Mouse (Mus musculus) kidney, postnatal 14 days (tissue): ENCODE results near the gene Trex1.

Source experiments
- DNase-seq: peaks from one replicate; pipeline ENCODE4 v3.0.0; 2022; ENCODE audit warnings: mixed read lengths

Trex1 gene

DNA sequence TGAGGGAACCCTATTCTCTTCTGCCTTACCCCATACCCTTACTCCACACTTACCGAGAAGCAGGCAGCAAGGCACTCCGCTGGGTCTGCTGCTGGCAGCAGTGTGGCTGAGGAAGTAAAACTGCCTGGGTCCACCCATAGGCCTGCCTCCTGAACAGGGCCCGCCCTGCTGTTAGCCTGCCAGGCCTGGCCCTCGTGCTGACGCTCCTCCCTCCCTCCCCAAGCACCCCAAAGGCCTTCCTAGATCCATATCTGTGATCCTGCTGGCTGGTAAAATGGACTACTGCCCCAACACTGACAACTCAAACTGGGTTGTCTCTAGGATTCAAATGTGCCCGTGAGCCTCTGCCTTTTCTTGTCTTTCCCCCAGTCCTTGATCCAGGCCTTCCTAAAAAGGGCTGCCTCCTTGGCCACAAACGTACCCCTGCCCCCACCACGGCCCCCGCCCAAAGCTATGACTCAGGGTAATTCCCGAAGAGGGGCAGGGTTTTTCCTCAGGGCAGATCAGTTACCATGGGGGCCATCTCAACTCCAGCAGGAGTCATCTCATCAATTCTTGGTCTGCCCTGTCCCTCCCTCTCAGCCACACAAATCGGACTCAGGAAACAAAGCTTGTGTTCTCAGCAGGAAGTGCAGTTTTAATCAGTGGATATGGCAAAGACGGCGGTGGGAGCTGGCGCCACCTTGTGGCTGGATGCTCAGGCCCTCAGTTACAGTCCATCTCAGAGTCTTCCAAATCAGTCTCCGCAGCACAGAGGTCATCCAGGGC lies at the start of gene Trex1:
Gene Trex1, minus strand, starts transcription at position 599 of the 768 bp plus-strand sequence.
- DNase-seq: peak; percentile 93

DNA sequence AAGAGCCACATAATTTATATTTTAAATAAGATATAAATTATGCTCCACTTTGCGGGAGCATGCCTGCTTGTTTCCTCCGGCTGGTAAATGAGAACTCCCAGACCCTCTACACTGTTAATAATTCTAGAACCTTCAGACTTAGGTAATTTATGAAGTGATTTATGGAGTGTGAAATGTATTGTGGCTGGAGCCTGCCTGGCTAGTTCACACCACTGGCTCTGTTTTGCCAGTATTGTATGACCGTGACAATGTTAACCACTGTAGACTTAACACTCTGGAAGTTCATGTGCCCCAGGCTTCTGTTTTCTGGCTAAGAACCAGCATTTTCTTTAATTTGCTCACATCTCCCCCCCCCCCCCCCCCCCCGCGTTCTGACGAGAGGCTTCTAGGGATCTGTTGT lies 47.8 kb upstream of the Trex1 start:
- DNase-seq: no peak

DNA sequence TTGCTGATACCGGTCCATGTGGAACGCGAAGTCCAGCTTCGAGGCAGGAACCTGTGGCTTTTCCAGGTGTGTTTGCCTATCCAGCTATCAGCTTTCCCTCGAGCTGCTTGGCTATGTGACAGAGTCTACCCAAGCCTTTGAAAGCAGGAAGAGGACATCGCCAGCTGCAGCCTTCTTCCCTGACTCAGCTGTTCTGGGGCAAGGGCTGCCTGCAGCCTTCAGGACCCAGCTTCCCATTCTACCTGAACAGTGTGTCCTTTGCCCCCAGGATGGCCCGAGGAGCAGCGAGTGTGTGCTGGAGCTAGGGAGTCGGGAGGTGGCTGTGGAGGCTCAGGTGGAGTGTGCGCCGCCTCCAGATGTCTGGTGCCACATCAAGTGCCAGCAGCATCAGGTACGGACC lies 46.1 kb upstream of the Trex1 start:
- no peak for DNase-seq

DNA sequence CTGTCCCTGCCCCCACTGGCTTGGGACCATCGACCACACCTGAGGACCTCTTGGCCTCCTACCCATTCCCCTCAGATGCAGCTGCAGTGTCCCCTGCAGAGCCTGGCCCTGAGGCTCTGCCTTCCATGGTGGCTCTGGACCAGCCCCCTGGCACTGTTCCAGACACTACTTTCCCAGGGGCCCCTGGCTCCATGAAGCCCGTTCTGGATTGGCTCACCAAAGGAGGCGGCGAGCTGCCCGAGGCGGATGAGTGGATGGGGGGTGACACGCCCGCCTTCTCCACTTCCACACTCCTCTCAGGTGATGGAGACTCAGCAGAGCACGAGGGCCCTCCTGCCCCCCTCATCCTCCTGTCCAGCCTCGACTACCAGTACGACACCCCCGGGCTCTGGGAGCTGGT lies 45.5 kb upstream of the Trex1 start:
- peak; percentile 43 for DNase-seq

DNA sequence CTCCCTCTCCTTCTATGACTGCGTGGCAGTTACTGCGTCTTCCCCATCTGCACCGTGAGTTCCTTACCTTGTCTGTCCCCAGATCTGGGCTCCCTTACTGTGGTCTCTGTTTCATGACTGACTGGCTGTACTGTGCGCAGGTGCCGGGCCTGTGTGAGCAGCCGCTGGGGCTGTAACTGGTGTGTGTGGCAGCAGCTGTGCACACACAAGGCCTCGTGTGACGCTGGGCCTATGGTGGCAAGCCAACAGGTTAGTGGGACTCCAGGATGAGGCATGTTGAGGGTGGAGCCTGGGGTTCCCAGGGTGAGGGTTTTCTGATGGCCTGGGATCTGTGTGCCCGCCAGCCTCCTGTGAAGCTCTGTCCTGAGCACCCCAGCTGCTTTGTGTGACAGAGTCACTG lies 44.5 kb upstream of the Trex1 start:
- no peak for DNase-seq

DNA sequence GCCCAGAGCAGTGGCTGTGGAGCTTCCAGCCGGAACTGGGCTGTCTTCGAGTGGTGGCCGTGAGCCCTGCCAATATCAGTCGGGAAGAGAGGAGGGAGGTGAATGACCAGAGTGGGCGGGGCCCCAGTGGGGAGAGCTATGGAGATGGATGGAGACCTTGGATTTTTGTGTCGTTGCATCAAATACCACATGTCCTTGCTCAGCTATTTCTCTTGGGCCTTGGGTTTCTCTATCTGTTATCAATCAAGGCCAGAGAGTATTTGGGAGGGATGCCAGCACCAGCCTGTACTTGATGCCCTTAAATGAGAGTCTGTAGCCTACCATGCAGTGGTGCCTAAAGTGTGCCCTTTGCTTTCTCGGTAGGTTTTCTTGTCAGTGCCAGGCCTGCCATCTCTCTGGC lies 43.7 kb upstream of the Trex1 start:
- no peak for DNase-seq

DNA sequence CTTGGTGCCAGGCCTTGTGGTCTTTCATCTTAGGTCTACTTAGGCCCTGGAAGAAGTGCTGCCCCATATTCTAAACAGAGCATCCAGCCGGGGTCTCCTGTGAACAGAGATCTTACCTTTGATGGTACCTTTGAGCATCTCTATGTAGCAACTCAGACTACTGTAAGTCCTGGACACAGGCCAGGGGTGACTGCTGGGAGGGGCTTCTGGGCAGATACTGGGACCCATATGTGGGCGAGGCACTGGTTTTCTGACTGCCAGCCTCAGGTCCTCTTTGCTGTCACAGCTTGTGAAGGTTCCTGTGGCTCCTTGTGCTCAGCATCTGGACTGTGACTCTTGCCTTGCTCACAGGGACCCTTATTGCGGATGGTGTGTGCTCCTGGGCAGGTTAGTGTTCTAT lies 43.0 kb upstream of the Trex1 start:
- DNase-seq: no peak

DNA sequence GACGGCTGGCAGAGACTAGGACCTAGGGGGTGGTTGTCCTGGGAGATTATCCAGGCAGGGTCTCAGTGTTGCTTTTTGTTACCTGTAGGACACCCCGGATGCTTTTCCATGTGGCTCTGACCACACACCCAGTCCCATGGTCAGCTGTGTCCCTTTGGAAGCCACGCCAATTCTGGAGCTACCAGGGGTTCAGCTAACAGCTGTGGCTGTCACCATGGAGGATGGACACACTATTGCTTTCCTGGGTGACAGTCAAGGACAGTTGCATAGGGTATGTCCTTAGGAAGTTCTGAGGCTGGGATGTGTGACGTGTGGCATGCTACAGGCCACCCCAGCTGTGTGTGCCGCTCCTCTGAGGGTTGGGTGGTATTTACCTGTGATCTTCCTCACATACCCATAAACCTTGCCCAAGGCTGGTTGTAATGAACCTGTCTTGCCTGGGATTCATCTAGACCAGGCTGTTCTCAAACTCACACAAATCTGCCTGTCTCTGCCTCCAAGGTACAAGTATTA lies 42.5 kb upstream of the Trex1 start:
- no peak for DNase-seq

DNA sequence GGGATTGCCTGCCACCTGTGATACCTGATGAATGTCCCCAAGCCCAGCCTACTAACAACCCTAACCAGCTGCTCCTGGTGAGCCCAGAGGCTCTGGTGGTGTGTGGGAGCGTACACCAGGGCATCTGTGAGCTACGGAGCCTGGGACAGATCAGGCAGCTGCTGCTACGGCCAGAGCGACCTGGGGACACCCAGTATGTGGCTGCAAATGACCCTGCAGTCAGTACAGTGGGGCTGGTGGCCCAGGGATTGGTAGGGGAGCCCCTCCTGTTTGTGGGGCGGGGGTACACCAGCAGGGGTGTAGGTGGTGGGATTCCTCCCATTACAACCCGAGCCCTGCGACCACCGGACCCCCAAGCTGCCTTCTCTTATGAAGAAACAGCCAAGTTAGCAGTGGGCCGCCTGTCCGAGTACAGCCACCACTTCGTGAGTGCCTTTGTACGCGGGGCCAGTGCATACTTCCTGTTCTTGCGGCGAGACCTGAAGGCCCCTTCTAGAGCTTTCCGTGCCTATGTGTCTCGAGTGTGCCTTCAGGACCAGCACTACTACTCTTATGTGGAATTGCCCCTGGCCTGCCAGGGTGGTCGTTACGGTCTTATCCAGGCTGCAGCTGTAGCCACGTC lies 40.9 kb upstream of the Trex1 start:
- DNase-seq: no peak

DNA sequence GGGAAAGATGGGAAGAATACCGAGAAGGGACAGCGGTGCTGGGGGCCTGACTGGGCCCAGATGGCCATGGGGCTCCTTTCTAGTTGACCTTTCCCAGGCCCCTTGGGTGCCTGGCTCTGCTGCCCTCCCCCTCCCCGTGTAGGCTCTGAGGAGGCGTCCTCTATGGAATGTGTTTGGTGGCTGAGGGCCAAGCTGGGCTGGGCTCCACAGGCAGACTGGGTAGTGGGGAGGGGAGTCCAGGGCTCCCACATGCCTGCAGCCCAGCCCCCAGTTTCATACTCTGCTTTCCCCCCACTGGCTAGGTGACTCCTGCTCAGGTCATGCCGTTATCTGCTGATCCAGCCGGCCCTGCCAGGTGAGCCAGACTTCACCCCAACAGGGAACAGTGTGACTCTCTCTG lies 39.4 kb upstream of the Trex1 start:
- DNase-seq: peak; percentile 90

DNA sequence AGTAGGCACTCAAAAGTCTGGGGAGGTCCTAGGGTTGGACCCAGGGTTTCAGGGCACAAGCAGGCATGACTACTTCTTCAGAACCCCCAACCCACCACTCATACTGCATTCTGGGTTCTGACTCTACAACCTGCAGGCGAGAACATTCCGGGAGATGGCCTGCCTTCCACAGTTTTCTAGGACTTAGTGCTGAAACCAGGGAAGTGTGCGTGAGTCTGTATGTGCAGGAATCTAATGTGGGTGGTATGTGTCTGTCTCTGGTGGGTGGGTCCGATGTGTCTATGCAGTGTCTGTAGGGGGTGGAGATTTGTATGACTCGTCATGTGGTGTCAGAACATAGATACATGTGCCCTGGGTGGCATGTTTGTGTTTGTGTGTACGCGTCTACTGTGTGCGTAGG lies 38.8 kb upstream of the Trex1 start:
- DNase-seq: no peak

DNA sequence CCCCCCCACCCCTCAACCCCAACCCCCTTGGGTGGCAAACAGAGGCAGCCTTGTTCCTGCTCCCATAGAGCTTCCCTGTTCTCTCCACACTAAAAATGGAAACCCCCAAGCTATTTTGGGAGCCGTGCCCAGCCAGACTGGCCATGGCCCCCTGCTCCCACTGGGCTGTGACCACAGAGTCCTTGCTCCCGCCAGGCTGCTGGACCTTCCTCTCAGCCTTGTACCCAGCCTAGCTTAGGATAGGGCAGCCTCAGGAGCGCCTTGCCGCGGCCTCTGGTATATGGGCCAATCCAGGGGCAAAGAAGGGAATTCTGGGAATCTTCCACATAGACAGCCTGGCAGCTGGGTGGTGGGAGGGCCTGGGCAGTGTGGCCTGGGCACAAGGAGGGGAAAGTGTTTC lies 38.3 kb upstream of the Trex1 start:
- DNase-seq: peak; percentile 61

DNA sequence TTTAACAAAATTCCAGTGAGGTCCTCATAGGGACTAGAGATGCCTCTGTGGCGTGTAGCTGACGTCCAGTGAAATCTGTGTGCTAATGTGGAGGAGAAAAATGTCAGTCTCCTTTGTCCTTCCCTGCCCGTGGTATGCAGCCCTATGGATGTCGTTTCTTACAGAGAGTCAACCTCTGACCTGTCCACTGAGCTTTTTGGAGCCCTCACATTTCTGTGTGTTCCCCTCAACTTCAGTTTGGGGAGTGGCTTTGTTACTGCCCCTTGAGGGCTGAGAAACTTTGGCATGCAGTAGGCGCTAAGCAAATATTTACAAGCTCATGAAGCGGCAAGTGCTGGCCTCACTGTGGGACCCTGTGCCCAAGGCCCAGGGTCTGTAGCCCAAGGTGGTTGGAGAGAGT lies 37.8 kb upstream of the Trex1 start:
- DNase-seq: no peak

DNA sequence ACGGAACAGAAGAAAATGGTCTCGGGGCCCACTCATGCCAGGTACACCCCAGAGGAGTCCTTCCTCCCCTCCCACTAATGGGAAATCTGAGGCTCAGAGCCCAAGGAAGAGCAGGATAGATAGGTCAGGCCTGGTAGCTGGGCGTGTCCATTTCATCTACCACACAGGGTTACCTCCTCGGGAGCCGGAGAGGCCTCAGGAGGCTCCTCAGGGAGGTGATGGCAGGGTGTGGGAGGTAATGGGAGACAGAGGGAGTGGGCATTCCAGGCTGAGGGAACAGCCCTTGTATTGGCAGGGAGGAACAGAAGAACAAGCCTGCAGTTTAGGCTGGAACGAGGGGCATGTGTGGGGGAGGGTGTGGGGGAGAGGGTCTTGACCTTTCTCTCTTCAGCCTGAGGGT lies 37.3 kb upstream of the Trex1 start:
- DNase-seq: no peak

DNA sequence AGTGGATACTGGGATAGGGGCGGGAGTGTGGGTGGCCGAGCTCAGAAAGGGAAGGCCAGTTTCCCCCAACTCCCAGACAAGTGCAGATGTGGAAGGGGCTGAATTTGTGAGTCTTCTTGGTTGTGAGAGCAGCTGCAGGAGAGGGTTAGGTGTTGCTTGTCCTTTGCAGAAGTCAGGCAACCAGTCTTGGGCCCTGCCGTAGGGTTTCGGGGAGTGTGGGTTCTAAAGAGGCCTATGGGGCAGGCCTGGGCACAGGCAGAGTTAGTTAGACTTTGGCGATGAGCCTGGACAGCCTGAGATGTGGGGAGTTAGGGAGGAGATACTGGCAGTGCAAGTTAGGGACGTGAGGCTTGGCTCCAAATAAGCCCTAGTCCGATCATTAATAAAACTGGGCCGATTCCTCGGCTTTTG lies 36.7 kb upstream of the Trex1 start:
- no peak for DNase-seq

DNA sequence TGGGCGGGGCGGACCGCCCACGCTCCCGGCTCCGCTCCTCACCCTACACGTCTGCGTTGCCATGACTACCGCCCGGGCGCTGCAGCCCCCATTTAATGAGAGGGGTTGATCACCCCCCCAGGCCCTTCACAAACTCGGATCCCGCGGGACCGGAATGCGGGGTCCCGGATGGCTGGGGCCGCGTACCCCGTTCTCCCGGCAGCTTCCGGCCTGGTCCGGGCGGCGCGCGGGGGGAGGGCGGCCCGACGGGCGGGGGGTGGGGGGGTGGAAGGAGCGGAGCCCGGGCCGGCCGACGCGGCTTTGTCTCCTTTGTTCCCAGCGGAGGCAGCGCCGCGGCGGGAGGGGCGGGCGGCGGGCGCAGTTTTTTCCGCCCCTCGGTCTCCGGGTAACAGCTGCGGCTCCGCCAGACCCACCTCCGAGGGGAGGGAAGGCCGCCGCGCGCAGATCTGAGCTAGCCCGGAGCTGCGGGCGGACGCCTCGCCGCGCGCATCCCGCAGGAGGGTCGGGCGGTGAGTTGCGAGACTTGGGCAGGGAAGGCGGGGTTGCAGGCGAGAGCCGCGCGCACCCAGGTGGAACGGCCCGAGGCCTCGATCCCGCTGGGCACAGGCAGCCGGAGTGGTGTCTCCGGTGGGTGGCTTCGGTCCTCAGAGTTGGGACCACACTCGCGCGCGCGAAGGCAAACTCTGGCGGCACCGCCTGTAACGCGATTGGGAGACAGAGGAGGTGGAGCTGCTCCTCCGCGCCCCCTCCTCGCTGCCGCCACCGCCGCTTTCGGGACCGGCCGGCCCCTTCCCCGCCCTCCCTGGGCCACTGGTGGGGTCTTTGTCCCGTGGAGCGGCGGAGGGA lies 35.8 kb upstream of the Trex1 start, which contains the start of gene Plxnb1:
Gene Plxnb1, plus strand, starts transcription at position 253 of the 846 bp plus-strand sequence.
- peak; percentile 86 for DNase-seq

DNA sequence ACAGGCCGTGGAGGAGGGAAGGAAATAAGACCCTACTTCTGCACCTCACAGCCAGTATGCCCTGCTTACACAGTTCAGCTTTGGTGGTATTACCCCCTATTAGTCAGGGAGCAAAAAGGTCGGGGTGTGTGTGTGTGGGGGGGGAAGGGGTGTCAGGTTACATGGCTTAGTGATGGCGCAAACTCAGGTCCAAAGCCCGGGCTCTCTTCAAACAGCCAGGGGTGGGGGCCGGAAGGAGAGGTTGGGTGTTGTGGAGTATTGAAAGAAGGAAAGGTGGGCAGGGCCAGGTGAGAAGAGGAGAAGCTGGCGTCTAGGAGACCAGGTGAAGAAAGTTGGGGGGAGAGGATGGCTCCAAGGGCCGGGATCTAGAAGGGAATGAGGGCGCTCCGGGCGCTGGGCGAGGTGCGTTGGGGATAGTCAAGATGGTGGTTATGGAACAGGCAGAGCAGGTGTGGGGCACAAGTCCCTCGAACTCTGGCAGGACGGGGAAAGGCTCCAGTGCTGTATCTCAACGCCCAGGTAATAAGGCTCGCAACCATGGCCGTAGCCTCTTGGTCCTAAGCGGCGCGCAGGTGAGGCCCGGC lies 35.1 kb upstream of the Trex1 start:
- peak; percentile 54 for DNase-seq

DNA sequence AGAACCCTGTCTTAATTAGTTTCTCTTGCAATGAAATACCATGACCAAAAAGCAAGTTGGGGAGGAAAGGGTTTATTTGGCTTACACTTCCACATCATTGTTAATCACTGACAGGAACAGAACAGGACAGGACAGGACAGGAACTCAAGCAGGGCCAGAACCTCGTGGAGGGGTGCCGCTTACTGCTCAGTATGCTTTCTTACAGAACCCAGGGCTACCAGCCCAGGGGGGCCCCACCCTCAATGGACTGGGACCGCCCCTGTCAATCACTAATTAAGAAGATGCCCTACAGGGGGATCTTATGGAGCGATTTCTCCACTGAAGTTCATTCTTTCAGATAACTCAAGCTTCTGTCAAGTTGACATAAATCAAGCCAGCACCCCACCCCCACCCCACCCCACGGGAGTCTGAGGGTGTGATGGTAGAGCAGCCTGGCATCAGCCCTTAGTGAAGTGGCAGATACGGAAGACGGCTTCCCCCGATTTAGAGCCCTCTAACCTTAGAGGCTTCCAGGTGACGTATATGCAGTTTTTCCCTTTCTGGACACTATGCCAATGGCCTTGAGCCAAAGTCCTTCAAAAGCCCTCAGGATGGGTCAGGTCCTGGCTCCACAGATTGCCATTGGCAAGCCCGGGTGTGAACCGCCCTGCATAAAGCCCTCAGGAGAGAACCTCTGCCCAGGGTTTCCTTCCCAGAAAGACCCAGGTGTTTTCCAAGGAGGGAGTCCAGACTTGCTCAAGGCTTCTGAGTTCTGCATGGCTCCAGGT lies 34.4 kb upstream of the Trex1 start:
- peak; percentile 67 for DNase-seq

DNA sequence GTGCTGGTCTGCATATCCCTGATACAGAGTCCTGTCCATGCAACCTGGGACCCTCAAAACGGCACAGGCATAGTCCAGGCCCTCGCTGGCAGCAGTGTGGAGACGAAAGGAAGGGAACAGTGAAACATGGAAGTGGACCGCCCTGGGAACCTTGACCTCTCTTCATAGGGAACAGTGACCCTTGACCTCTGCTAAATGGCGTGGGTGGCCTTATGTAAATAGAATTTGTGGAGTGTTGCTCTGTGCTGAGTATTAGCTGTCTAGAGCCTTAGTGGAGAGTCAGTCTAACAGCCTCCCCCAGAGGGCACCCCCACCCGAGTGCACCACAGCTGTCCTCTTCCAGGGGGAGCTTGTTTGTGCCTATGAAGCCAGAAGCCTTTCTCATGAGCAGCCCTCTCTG lies 33.3 kb upstream of the Trex1 start:
- no peak for DNase-seq

DNA sequence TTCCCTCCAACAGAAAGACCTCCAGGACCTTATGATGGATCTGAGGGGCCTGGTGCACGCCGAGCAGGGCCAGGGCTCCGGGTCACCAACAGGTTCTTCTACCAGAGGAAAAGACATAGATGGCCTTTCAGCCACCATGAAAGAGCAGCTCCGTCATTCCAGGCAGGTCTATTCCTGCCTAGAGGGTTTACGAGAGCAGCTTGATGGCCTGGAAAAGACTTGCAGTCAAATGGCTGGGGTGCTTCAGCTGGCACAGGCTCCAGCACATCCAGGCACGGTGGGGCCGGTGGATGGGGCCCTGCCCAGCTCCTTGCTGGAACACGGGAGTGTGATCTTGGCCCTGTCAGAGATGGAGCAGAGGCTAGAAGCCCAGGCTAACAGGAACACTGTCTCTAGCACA lies 32.3 kb upstream of the Trex1 start:
- DNase-seq: no peak

DNA sequence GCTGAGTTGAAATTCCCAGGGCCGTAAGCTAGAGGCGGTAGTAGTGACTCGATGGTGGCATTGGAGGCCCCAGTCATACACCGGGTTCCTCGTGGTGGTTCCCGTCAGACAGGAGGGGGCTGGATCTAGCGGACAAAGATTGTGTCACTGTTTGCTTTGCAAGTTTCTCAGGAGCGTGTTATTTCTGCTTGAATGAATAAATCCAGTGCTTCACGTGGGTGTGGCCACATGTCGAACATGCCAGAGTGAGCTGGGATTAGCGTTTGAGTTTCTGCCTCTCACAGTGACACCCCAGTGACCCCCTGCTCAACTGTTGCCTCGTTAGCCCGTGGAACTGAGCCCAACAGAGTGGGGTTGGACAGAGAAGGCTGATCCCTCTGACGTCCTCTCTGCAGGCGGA lies 30.9 kb upstream of the Trex1 start:
- no peak for DNase-seq

DNA sequence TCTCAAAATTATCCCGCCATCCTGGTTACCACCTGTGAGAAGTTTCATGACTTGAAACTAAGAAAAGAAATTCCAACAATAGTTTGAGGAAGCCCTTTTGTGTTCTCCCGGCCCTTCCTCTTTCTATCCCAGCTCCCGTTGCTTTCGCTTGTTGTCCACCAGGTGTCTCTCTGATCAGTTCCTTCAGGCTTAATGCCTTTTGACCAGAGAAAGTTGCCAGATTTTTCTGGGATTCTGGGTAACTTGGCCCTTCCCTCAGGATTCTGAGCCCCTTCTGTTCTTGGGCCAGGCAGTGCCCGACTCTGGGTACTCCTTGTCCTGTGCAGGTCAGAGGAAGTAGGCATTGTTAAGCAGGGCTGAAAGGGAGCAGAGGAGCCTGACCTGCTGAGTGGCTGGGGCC lies 28.5 kb upstream of the Trex1 start:
- peak; percentile 45 for DNase-seq
